Mouse (Mus musculus) testis, adult 2 months (tissue): ENCODE results near the gene Actn1.

Source experiments
- CTCF ChIP-seq: fragments of 200-500 bp; IDR thresholded peaks from 2 replicates; pipeline ENCODE4 v1.5.1; 2012; ENCODE audit warnings: low read depth, mild to moderate bottlenecking, inconsistent platforms, low read length, moderate library complexity; ENCODE audit not compliant: control insufficient read depth, insufficient read depth, insufficient replicate concordance
- POLR2A ChIP-seq: fragments of 200-500 bp; IDR thresholded peaks from 2 replicates; pipeline ENCODE4 v1.6.1; 2012; ENCODE audit warnings: low read depth, mild to moderate bottlenecking, inconsistent platforms, low read length, moderate library complexity; ENCODE audit not compliant: control insufficient read depth

- TF ChIP-seq POLR2A (no peak), CTCF (no peak)
Observed at GRCm38 (mm10) chr12:80184041-80184440, 76.1 kb downstream of the Actn1 start.
